Mouse (Mus musculus): ENCODE measurements around the gene Shisa2.

- TF ChIP-seq FLI1 (IDR thresholded peaks at IDR 0.05; ENCODE audit: low read length) (no peak), GATA1 (IDR thresholded peaks at IDR 0.05; ENCODE audit: borderline replicate concordance, low read length) (no peak)
Measured at GRCm38 (mm10) chr14:59612920-59613625, 12.0 kb upstream of the Shisa2 start.
